Comparison of ENCODE assay signal across 12 mouse cellular contexts in genomic region chr11:97803847-97804246, GRCm38 (mm10). TPM values are rescaled to one million over a fixed set of nuclear protein-coding genes. Genes with fewer than 3 reads are reported as not detected.
DNase-seq lines count a peak whose midpoint lies in the region; ATAC-seq and TF ChIP-seq lines count a peak whose summit lies in the region.
"Had no signal": no experiment of that assay in that cellular context is flagged by ENCODE, and none has a peak within 500 bp of the region (broad histone marks: within the 10 kb centered on the region; RNA-seq: fewer than 3 reads in every experiment).

No protein-coding gene starts in this region.

- no peaks in the 10 kb centered on the region for H3K9me3 ChIP-seq in hindbrain, embryonic 10.5 days
- no peaks in the 10 kb centered on the region for H3K9me3 ChIP-seq in hindbrain, embryonic 12.5 days (replicated peaks)
- H3K9me3 ChIP-seq in lung, postnatal 0 days (ENCODE audit: low read length), result no peaks in the 10 kb centered on the region
- no peaks in the 10 kb centered on the region for H3K9me3 ChIP-seq in stomach, embryonic 15.5 days
- H3K9me3 ChIP-seq: midbrain, embryonic 13.5 days had no signal

- no peak overlapping the region for H3K4me3 ChIP-seq in hindbrain, embryonic 10.5 days
- no peak overlapping the region for H3K4me3 ChIP-seq in hindbrain, embryonic 12.5 days
- no peak overlapping the region for H3K4me3 ChIP-seq in lung, postnatal 0 days (ENCODE audit: low read depth, low read length)
- H3K4me3 ChIP-seq in stomach, embryonic 15.5 days (replicated peaks), result no peak overlapping the region
- H3K4me3 ChIP-seq: midbrain, embryonic 13.5 days had no signal

- no peak for TF ChIP-seq CTCF in lung, postnatal 0 days (IDR thresholded peaks at IDR 0.05)

- H3K27ac ChIP-seq in hindbrain, embryonic 10.5 days, result peak overlapping the region; percentile 68; the same call in 1 of the 2 replicates
- H3K27ac ChIP-seq in hindbrain, embryonic 12.5 days, result no peak overlapping the region
- peak overlapping the region; percentile 80 for H3K27ac ChIP-seq in lung, postnatal 0 days (ENCODE audit: low read length)
- H3K27ac ChIP-seq in stomach, embryonic 15.5 days, result peak overlapping the region; percentile 37; the same call in 1 of the 2 replicates

- no peaks in the 10 kb centered on the region for H3K27me3 ChIP-seq in hindbrain, embryonic 10.5 days (ENCODE audit: insufficient read depth, poor library complexity, severe bottlenecking)
- H3K27me3 ChIP-seq in hindbrain, embryonic 12.5 days, result no peaks in the 10 kb centered on the region
- no peaks in the 10 kb centered on the region for H3K27me3 ChIP-seq in lung, postnatal 0 days (replicated peaks; ENCODE audit: insufficient read depth, low read length)
- no peaks in the 10 kb centered on the region for H3K27me3 ChIP-seq in stomach, embryonic 15.5 days (replicated peaks)
- H3K27me3 ChIP-seq: midbrain, embryonic 13.5 days had no signal

- H3K4me2 ChIP-seq in hindbrain, embryonic 12.5 days (replicated peaks), result no peak overlapping the region
- no peak overlapping the region for H3K4me2 ChIP-seq in lung, postnatal 0 days (replicated peaks; ENCODE audit: low read depth, low read length)
- H3K4me2 ChIP-seq in stomach, embryonic 15.5 days, result peak overlapping the region; percentile 50; the same call in 1 of the 2 replicates

- no peak for ATAC-seq in hindbrain, embryonic 12.5 days (ENCODE audit: low FRiP score)
- no peak for ATAC-seq in lung, postnatal 0 days
- no peak for ATAC-seq in stomach, embryonic 15.5 days (ENCODE audit: insufficient read depth, low FRiP score, low read depth)
- ATAC-seq: midbrain, embryonic 13.5 days had no signal

- peaks cover 80% of the 10 kb centered on the region for H3K4me1 ChIP-seq in hindbrain, embryonic 10.5 days (replicated peaks)
- peaks cover 67% of the 10 kb centered on the region for H3K4me1 ChIP-seq in hindbrain, embryonic 12.5 days
- H3K4me1 ChIP-seq in lung, postnatal 0 days (ENCODE audit: insufficient read depth, low read depth, low read length), result peaks cover 56% of the 10 kb centered on the region
- H3K4me1 ChIP-seq in stomach, embryonic 15.5 days, result peaks cover 68% of the 10 kb centered on the region

- peaks cover 22% of the 10 kb centered on the region for H3K36me3 ChIP-seq in hindbrain, embryonic 10.5 days
- H3K36me3 ChIP-seq in hindbrain, embryonic 12.5 days, result peaks cover 20% of the 10 kb centered on the region
- H3K36me3 ChIP-seq in lung, postnatal 0 days (ENCODE audit: insufficient read depth, low read length), result peaks cover 4% of the 10 kb centered on the region; the same call in 1 of the 2 replicates
- peaks cover 4% of the 10 kb centered on the region; the same call in 1 of the 2 replicates for H3K36me3 ChIP-seq in stomach, embryonic 15.5 days

- H3K9ac ChIP-seq in hindbrain, embryonic 12.5 days, result no peak overlapping the region
- H3K9ac ChIP-seq in lung, postnatal 0 days (replicated peaks; ENCODE audit: low read depth), result no peak overlapping the region
- no peak overlapping the region for H3K9ac ChIP-seq in stomach, embryonic 15.5 days
- H3K9ac ChIP-seq: midbrain, embryonic 13.5 days had no signal

- WGBS in hindbrain, embryonic 10.5 days, result 77% methylated on average over 5 of the region's 5 CpGs
- 80% methylated on average over 5 of the region's 5 CpGs for WGBS in hindbrain, embryonic 12.5 days
- 38% methylated on average over 5 of the region's 5 CpGs for WGBS in lung, postnatal 0 days
- WGBS in stomach, embryonic 15.5 days, result 52% methylated on average over 5 of the region's 5 CpGs

- no peak for DNase-seq in hindbrain, embryonic 10.5 days (ENCODE audit: low spot score)
- DNase-seq in lung, postnatal 0 days (ENCODE audit: low spot score), result peak; percentile 50
- no peak for DNase-seq in lung, postnatal 10 days
- DNase-seq in heart, postnatal 4 days, result peak; percentile 6
- DNase-seq in spleen, postnatal 14 days (ENCODE audit: low spot score in 2 of 2), result no peak
- no peak for DNase-seq in cerebellum, adult 8-10 months
- DNase-seq: thymus, adult 18-20 months had no signal

- TF ChIP-seq EP300 in lung, postnatal 0 days (IDR thresholded peaks at IDR 0.05), result peak; percentile 47; the same call in 1 of the 2 replicates

RNA-seq across cellular contexts. Expression of gene Lasp1, which starts 5.0 kb away (rescaled TPM):
- polyA plus RNA-seq in hindbrain, embryonic 10.5 days (2016; fragmentation: Nextera tagmentation; extraction: Ambion mirVana), result 77.7 and 90.1 TPM in 2 replicates
- polyA plus RNA-seq in hindbrain, embryonic 12.5 days (2016; fragmentation: Nextera tagmentation; extraction: Ambion mirVana), result 111 and 120 TPM in 2 replicates
- 96.4 and 107 TPM in 2 replicates for polyA plus RNA-seq in lung, postnatal 0 days (2015; fragmentation: Nextera tagmentation; extraction: Ambion mirVana)
- 10 to 100 TPM; 73.3 to 74.4 TPM for total RNA-seq in heart, postnatal 4 days (2021)
- 112 and 122 TPM in 2 replicates for polyA plus RNA-seq in stomach, embryonic 15.5 days (2015; fragmentation: Nextera tagmentation; extraction: Ambion mirVana)

RNA-seq across cellular contexts. Expression of gene Rpl23, which starts 21.6 kb away (rescaled TPM):
- 381 and 439 TPM in 2 replicates for polyA plus RNA-seq in hindbrain, embryonic 10.5 days (2016; fragmentation: Nextera tagmentation; extraction: Ambion mirVana)
- 347 and 376 TPM in 2 replicates for polyA plus RNA-seq in hindbrain, embryonic 12.5 days (2016; fragmentation: Nextera tagmentation; extraction: Ambion mirVana)
- polyA plus RNA-seq in lung, postnatal 0 days (2015; fragmentation: Nextera tagmentation; extraction: Ambion mirVana), result 464 and 478 TPM in 2 replicates
- total RNA-seq in heart, postnatal 4 days (2021), result 100 to 1,000 TPM; 738 to 764 TPM
- polyA plus RNA-seq in stomach, embryonic 15.5 days (2015; fragmentation: Nextera tagmentation; extraction: Ambion mirVana), result 502 and 526 TPM in 2 replicates

RNA-seq across cellular contexts. Expression of gene 1700001P01Rik, which starts 28.1 kb away (rescaled TPM):
- polyA plus RNA-seq in hindbrain, embryonic 10.5 days (2016; fragmentation: Nextera tagmentation; extraction: Ambion mirVana), result 0.37 and 0.80 TPM in 2 replicates
- 0.68 and 0.98 TPM in 2 replicates for polyA plus RNA-seq in hindbrain, embryonic 12.5 days (2016; fragmentation: Nextera tagmentation; extraction: Ambion mirVana)
- not detected in 2 replicates for polyA plus RNA-seq in lung, postnatal 0 days (2015; fragmentation: Nextera tagmentation; extraction: Ambion mirVana)
- total RNA-seq in heart, postnatal 4 days (2021), result under 1 TPM in 1 of 2 experiments, not detected in 1; 0.45 TPM
- polyA plus RNA-seq in stomach, embryonic 15.5 days (2015; fragmentation: Nextera tagmentation; extraction: Ambion mirVana), result 0.37 and 0.60 TPM in 2 replicates
- total RNA-seq: adrenal gland, adult 18-20 months; gastrocnemius, postnatal 4 days had no signal

RNA-seq across cellular contexts. Expression of gene B230217C12Rik, which starts 36.7 kb away (rescaled TPM):
- polyA plus RNA-seq in hindbrain, embryonic 10.5 days (2016; fragmentation: Nextera tagmentation; extraction: Ambion mirVana), result 10.0 and 12.3 TPM in 2 replicates
- polyA plus RNA-seq in hindbrain, embryonic 12.5 days (2016; fragmentation: Nextera tagmentation; extraction: Ambion mirVana), result 14.1 and 14.8 TPM in 2 replicates
- polyA plus RNA-seq in lung, postnatal 0 days (2015; fragmentation: Nextera tagmentation; extraction: Ambion mirVana), result 1.3 and 1.5 TPM in 2 replicates
- total RNA-seq in heart, postnatal 4 days (2021), result under 1 TPM; 0.77 to 0.79 TPM
- polyA plus RNA-seq in stomach, embryonic 15.5 days (2015; fragmentation: Nextera tagmentation; extraction: Ambion mirVana), result 4.0 and 5.7 TPM in 2 replicates

RNA-seq across cellular contexts. Expression of gene Cwc25, which starts 37.5 kb away (rescaled TPM):
- polyA plus RNA-seq in hindbrain, embryonic 10.5 days (2016; fragmentation: Nextera tagmentation; extraction: Ambion mirVana), result 19.4 and 20.6 TPM in 2 replicates
- 22.0 and 25.4 TPM in 2 replicates for polyA plus RNA-seq in hindbrain, embryonic 12.5 days (2016; fragmentation: Nextera tagmentation; extraction: Ambion mirVana)
- polyA plus RNA-seq in lung, postnatal 0 days (2015; fragmentation: Nextera tagmentation; extraction: Ambion mirVana), result 12.7 and 13.2 TPM in 2 replicates
- total RNA-seq in heart, postnatal 4 days (2021), result 10 to 100 TPM; 10.8 to 11.7 TPM
- 14.8 and 16.8 TPM in 2 replicates for polyA plus RNA-seq in stomach, embryonic 15.5 days (2015; fragmentation: Nextera tagmentation; extraction: Ambion mirVana)

Comparison
In these comparisons a context has a peak if more than half of its experiments do, and no peak if none do; other contexts are left out.
1. DNase-seq: peak in lung, postnatal 0 days (single experiment) and heart, postnatal 4 days (single experiment); none in hindbrain, embryonic 10.5 days (single experiment), lung, postnatal 10 days (single experiment), spleen, postnatal 14 days (0 of 2) and cerebellum, adult 8-10 months (single experiment).